Mouse (Mus musculus) embryonic facial prominence, embryonic 15.5 days (tissue): ENCODE results near the gene Slc2a1. TPM values are rescaled to one million over a fixed set of nuclear protein-coding genes. Genes with fewer than 3 reads are reported as not detected.

Source experiments
- ATAC-seq: fragments of 200-750 bp; cut with Nextera tagmentation; 2 replicates; pipeline ENCODE4 v1.8.0; 2017; ENCODE audit warnings: low read depth, moderate TSS enrichment; ENCODE audit not compliant: insufficient number of reproducible peaks, low FRiP score, low TSS enrichment
- H3K27ac ChIP-seq: fragments of 300-500 bp; sonication (generic); replicated peaks from 2 replicates; pipeline ENCODE4 v1.5.1; 2015; ENCODE audit warnings: mild to moderate bottlenecking, inconsistent platforms
- H3K27me3 ChIP-seq: fragments of 300-500 bp; sonication (generic); 2 replicates; pipeline ENCODE4 v1.6.1; 2015; ENCODE audit warnings: inconsistent platforms
- H3K36me3 ChIP-seq: fragments of 300-500 bp; sonication (generic); 2 replicates; pipeline ENCODE4 v1.6.1; 2015; ENCODE audit warnings: mild to moderate bottlenecking, inconsistent platforms
- H3K4me1 ChIP-seq: fragments of 300-500 bp; sonication (generic); 2 replicates; pipeline ENCODE4 v1.6.1; 2015; ENCODE audit warnings: inconsistent platforms
- H3K4me2 ChIP-seq: fragments of 300-500 bp; sonication (generic); replicated peaks from 2 replicates; pipeline ENCODE4 v1.6.1; 2015; ENCODE audit warnings: mild to moderate bottlenecking, inconsistent platforms
- H3K4me3 ChIP-seq: fragments of 300-500 bp; sonication (generic); replicated peaks from 2 replicates; pipeline ENCODE4 v1.5.1; 2015; ENCODE audit warnings: mild to moderate bottlenecking, inconsistent platforms
- H3K9ac ChIP-seq: fragments of 300-500 bp; sonication (generic); 2 replicates; pipeline ENCODE4 v1.6.1; 2015; ENCODE audit warnings: inconsistent platforms
- H3K9me3 ChIP-seq: fragments of 300-500 bp; sonication (generic); replicated peaks from 2 replicates; pipeline ENCODE4 v1.6.1; 2016; ENCODE audit warnings: inconsistent platforms
- WGBS: fragments of 180-500 bp; shearing (Covaris S2); methylation state at CpG from one replicate; pipeline ENCODE4 v1.1.7; 2015; 5-methylcytosine and 5-hydroxymethylcytosine counted together
- polyA plus RNA-seq: library from polyadenylated mRNA; unstranded; fragments of >200 nt; fragmentation: Nextera tagmentation; extraction: Ambion mirVana; gene quantifications from 2 replicates; pipeline ENCODE4 v1.2.1, GENCODE M21; 2015

Gene Slc2a1
- polyA plus RNA-seq, 1 experiment from 2014 or later = 160 TPM

GRCm38 (mm10) chr4:119074596-119074995, 33.9 kb upstream of the Slc2a1 start:
- H3K9ac ChIP-seq = no peak overlapping the region
- peaks cover 7% of the 10 kb centered on the region for H3K27me3 ChIP-seq
- no peak overlapping the region for H3K4me2 ChIP-seq
- H3K27ac ChIP-seq = 0 out of 2 replicates have a peak overlapping the region, but pooled peaks have one; percentile 0
- no peak overlapping the region for H3K4me3 ChIP-seq
- peaks cover 41% of the 10 kb centered on the region for H3K4me1 ChIP-seq
- no peak for ATAC-seq
- H3K36me3 ChIP-seq = no peaks in the 10 kb centered on the region
- WGBS = 22% methylated on average over 6 of the region's 6 CpGs
- no peaks in the 10 kb centered on the region for H3K9me3 ChIP-seq

- Histone ChIP-seq H3K27me3 (peaks cover 7% of the 10 kb centered on the region), H3K27ac (no peak overlapping the region), H3K36me3 (no peaks in the 10 kb centered on the region), H3K4me2 (no peak overlapping the region), H3K9ac (no peak overlapping the region), H3K9me3 (no peaks in the 10 kb centered on the region), H3K4me1 (peaks cover 41% of the 10 kb centered on the region), H3K4me3 (no peak overlapping the region)
- ATAC-seq = no peak
- 59% methylated on average over 7 of the region's 7 CpGs for WGBS
Measured at GRCm38 (mm10) chr4:119075273-119075672, 33.2 kb upstream of the Slc2a1 start.

- H3K36me3 ChIP-seq = no peaks in the 10 kb centered on the region
- H3K27me3 ChIP-seq = peaks cover 7% of the 10 kb centered on the region
- H3K9ac ChIP-seq = no peak overlapping the region
- no peaks in the 10 kb centered on the region for H3K9me3 ChIP-seq
- H3K27ac ChIP-seq = 0 out of 2 replicates have a peak overlapping the region, but pooled peaks have one; percentile 49
- H3K4me3 ChIP-seq = no peak overlapping the region
- WGBS = 75% methylated on average over 11 of the region's 11 CpGs
- peaks cover 41% of the 10 kb centered on the region for H3K4me1 ChIP-seq
- no peak for ATAC-seq
- H3K4me2 ChIP-seq = no peak overlapping the region
Measured at GRCm38 (mm10) chr4:119076336-119076735, 32.2 kb upstream of the Slc2a1 start.

GRCm38 (mm10) chr4:119077084-119077682, 31.3 kb upstream of the Slc2a1 start:
- H3K27ac ChIP-seq = peak overlapping the region; percentile 29
- H3K27me3 ChIP-seq = peaks cover 3% of the 10 kb centered on the region; the same call in 1 of the 2 replicates
- no peak overlapping the region for H3K4me3 ChIP-seq
- no peak overlapping the region for H3K4me2 ChIP-seq
- H3K9me3 ChIP-seq = no peaks in the 10 kb centered on the region
- no peaks in the 10 kb centered on the region for H3K36me3 ChIP-seq
- H3K4me1 ChIP-seq = peaks cover 34% of the 10 kb centered on the region
- no peak for ATAC-seq
- no peak overlapping the region for H3K9ac ChIP-seq
- 54% methylated on average over 13 of the region's 13 CpGs for WGBS

GRCm38 (mm10) chr4:119079928-119080327, 28.6 kb upstream of the Slc2a1 start:
- Histone ChIP-seq H3K27ac (no peak overlapping the region), H3K4me2 (no peak overlapping the region), H3K27me3 (no peaks in the 10 kb centered on the region), H3K4me1 (peaks cover 18% of the 10 kb centered on the region; the same call in 1 of the 2 replicates), H3K9me3 (no peaks in the 10 kb centered on the region), H3K4me3 (no peak overlapping the region), H3K36me3 (no peaks in the 10 kb centered on the region), H3K9ac (no peak overlapping the region)
- WGBS = 89% methylated on average over 6 of the region's 6 CpGs
- ATAC-seq = no peak

GRCm38 (mm10) chr4:119082740-119083231, 25.7 kb upstream of the Slc2a1 start:
- Histone ChIP-seq H3K27ac (no peak overlapping the region), H3K4me1 (0 out of 2 replicates have a peak, but pooled peaks cover 7% of the 10 kb centered on the region), H3K4me2 (no peak overlapping the region), H3K9ac (no peak overlapping the region), H3K9me3 (no peaks in the 10 kb centered on the region), H3K4me3 (no peak overlapping the region), H3K27me3 (no peaks in the 10 kb centered on the region), H3K36me3 (no peaks in the 10 kb centered on the region)
- ATAC-seq = no peak
- 42% methylated on average over 3 of the region's 3 CpGs for WGBS

- no peaks in the 10 kb centered on the region for H3K9me3 ChIP-seq
- H3K27ac ChIP-seq = 0 out of 2 replicates have a peak overlapping the region, but pooled peaks have one; percentile 4
- no peak for ATAC-seq
- no peak overlapping the region for H3K4me2 ChIP-seq
- no peak overlapping the region for H3K4me3 ChIP-seq
- H3K9ac ChIP-seq = no peak overlapping the region
- H3K27me3 ChIP-seq = no peaks in the 10 kb centered on the region
- 0 out of 2 replicates have a peak, but pooled peaks cover 4% of the 10 kb centered on the region for H3K4me1 ChIP-seq
- H3K36me3 ChIP-seq = no peaks in the 10 kb centered on the region
- 35% methylated on average over 2 of the region's 2 CpGs for WGBS
Measured at GRCm38 (mm10) chr4:119088424-119088823, 20.1 kb upstream of the Slc2a1 start.

- H3K4me2 ChIP-seq = no peak overlapping the region
- no peak overlapping the region for H3K27ac ChIP-seq
- H3K4me1 ChIP-seq = no peaks in the 10 kb centered on the region
- no peaks in the 10 kb centered on the region for H3K9me3 ChIP-seq
- H3K9ac ChIP-seq = no peak overlapping the region
- no peaks in the 10 kb centered on the region for H3K27me3 ChIP-seq
- H3K36me3 ChIP-seq = no peaks in the 10 kb centered on the region
- no peak overlapping the region for H3K4me3 ChIP-seq
- no peak for ATAC-seq
- 48% methylated on average over 7 of the region's 7 CpGs for whole genome bisulfite sequencing
Measured at GRCm38 (mm10) chr4:119093890-119094289, 14.6 kb upstream of the Slc2a1 start.

- no peak for ATAC-seq
- no peak overlapping the region for H3K4me3 ChIP-seq
- WGBS = 36% methylated on average over 4 of the region's 4 CpGs
Measured at GRCm38 (mm10) chr4:119094987-119095386, 13.5 kb upstream of the Slc2a1 start.

GRCm38 (mm10) chr4:119096401-119096800, 12.1 kb upstream of the Slc2a1 start:
- Histone ChIP-seq H3K9ac (no peak overlapping the region), H3K36me3 (no peaks in the 10 kb centered on the region), H3K4me3 (no peak overlapping the region), H3K27me3 (no peaks in the 10 kb centered on the region), H3K9me3 (no peaks in the 10 kb centered on the region), H3K4me1 (no peaks in the 10 kb centered on the region), H3K4me2 (no peak overlapping the region), H3K27ac (no peak overlapping the region)
- 56% methylated on average over 3 of the region's 3 CpGs for WGBS
- ATAC-seq = no peak

More at GRCm38 (mm10) chr4:119094987-119095386, 13.5 kb upstream of the Slc2a1 start:
- H3K27ac ChIP-seq = no peak overlapping the region
- no peak overlapping the region for H3K9ac ChIP-seq
- H3K4me2 ChIP-seq = no peak overlapping the region
- H3K36me3 ChIP-seq = no peaks in the 10 kb centered on the region
- H3K27me3 ChIP-seq = no peaks in the 10 kb centered on the region
- no peaks in the 10 kb centered on the region for H3K4me1 ChIP-seq
- no peaks in the 10 kb centered on the region for H3K9me3 ChIP-seq

- ATAC-seq = no peak
- 85% methylated on average over 4 of the region's 4 CpGs for WGBS
- Histone ChIP-seq H3K9me3 (no peaks in the 10 kb centered on the region), H3K27ac (no peak overlapping the region), H3K9ac (no peak overlapping the region), H3K36me3 (no peaks in the 10 kb centered on the region), H3K4me2 (no peak overlapping the region), H3K4me1 (no peaks in the 10 kb centered on the region), H3K4me3 (no peak overlapping the region), H3K27me3 (no peaks in the 10 kb centered on the region)
Measured at GRCm38 (mm10) chr4:119097421-119097820, 11.1 kb upstream of the Slc2a1 start.
